Mouse (Mus musculus) kidney, adult 2 months (tissue): ENCODE measurements around the gene Car6.

Source experiments
- CTCF ChIP-seq: fragments of 200-500 bp; conservative IDR thresholded peaks from 2 replicates; pipeline ENCODE4 v1.5.1; 2011; ENCODE audit warnings: low read depth, mild to moderate bottlenecking, control low read depth, low read length, moderate library complexity, mixed read lengths; ENCODE audit not compliant: insufficient read depth, insufficient read length
- POLR2A ChIP-seq: fragments of 200-500 bp; IDR thresholded peaks from one replicate; pipeline ENCODE4 v1.6.1; 2011; ENCODE audit warnings: low read depth, low read length, control low read depth

- TF ChIP-seq POLR2A (no peak), CTCF (no peak)
Observed at GRCm38 (mm10) chr4:150139090-150139489, 62.0 kb downstream of the Car6 start.
